Mouse (Mus musculus) neural tube, embryonic 12.5 days (tissue): ENCODE data around the gene Rgs12. TPM values are rescaled to one million over a fixed set of nuclear protein-coding genes. Genes with fewer than 3 reads are reported as not detected.
A peak's percentile ranks its signal among the peaks of the same experiment; 100 is the strongest.

Experiments used
- ATAC-seq: fragments of 200-750 bp; cut with Nextera tagmentation; 2 replicates; pipeline ENCODE4 v1.8.0; 2017; ENCODE audit warnings: low read depth, mild to moderate bottlenecking, moderate TSS enrichment, moderate library complexity; ENCODE audit not compliant: low FRiP score
- H3K27ac ChIP-seq: fragments of 300-500 bp; sonication (generic); 2 replicates; pipeline ENCODE4 v1.5.1; 2016
- H3K27me3 ChIP-seq: fragments of 300-500 bp; sonication (generic); replicated peaks from 2 replicates; pipeline ENCODE4 v1.6.1; 2016; ENCODE audit warnings: mild to moderate bottlenecking
- H3K36me3 ChIP-seq: fragments of 300-500 bp; sonication (generic); 2 replicates; pipeline ENCODE4 v1.6.1; 2016; ENCODE audit warnings: mild to moderate bottlenecking
- H3K4me1 ChIP-seq: fragments of 300-500 bp; sonication (generic); 2 replicates; pipeline ENCODE4 v1.6.1; 2016
- H3K4me2 ChIP-seq: fragments of 300-500 bp; sonication (generic); replicated peaks from 2 replicates; pipeline ENCODE4 v1.6.1; 2016; ENCODE audit warnings: mild to moderate bottlenecking
- H3K4me3 ChIP-seq: fragments of 300-500 bp; sonication (generic); 2 replicates; pipeline ENCODE4 v1.5.1; 2016
- H3K9ac ChIP-seq: fragments of 300-500 bp; sonication (generic); 2 replicates; pipeline ENCODE4 v1.6.1; 2016; ENCODE audit warnings: mild to moderate bottlenecking
- H3K9me3 ChIP-seq: fragments of 300-500 bp; sonication (generic); 2 replicates; pipeline ENCODE4 v1.6.1; 2016; ENCODE audit warnings: mild to moderate bottlenecking
- WGBS: fragments of 180-500 bp; shearing (Covaris S2); methylation state at CpG from one replicate; pipeline ENCODE4 v1.1.7; 2016; 5-methylcytosine and 5-hydroxymethylcytosine counted together
- polyA plus RNA-seq: library from polyadenylated mRNA; unstranded; fragments of >200 nt; fragmentation: Nextera tagmentation; extraction: Ambion mirVana; gene quantifications from 2 replicates; pipeline ENCODE4 v1.2.1, GENCODE M21; 2016

Rgs12 gene
- 58.0 and 59.9 TPM in 2 replicates for polyA plus RNA-seq

DNA sequence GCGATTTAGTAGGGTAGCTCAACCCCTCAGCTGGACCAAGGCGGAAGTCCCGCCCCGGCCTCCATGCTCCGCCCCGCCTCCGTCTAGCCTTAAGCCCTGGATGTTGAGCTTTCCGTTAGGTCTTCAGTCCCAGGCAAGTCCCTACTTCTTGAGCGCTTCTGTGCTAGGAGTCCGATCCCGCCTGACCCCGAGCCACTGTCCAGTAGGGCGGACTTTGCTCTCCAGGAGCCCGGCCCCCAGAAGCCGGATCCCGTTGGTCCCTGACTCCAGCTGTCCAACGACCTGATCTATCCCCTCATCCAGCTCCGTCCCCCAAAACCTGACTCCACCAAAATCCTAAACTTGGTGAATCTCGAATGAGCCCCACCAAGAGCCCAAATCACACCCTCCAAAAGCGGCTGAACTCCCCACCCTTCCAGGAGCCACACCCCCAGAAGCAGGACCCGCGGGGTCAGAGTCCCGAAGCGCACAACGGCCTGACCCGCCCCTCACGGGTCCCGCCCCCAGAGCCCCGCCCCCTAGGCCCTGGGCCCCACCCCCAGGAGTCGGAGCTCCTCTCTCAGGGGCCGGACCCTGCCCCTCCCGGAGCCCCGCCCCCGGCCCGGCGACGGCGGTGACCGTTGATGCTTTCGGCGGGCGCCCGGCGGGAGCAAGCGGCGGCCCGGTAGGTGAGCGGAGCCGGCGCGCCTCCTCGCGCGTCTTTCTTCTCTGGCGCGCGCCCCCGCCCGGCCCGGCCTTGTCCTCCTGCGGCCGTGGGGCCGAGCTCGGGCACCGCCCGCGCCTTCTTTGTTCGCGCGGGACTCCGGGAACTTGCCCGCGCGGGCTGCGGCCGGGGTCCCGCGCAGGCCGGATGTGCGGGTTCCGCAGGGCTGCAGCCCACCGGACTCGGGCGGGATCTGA, at the start of gene Rgs12:
TSS of gene Rgs12 (plus strand) at position 585 of the 900 bp plus-strand sequence.
- Histone ChIP-seq H3K4me3 (peak within 1 kb of the TSS; percentile 89), H3K36me3 (peaks cover 10% of the 10 kb centered on the region), H3K9ac (peak within 1 kb of the TSS; percentile 90), H3K4me1 (peaks cover 18% of the 10 kb centered on the region), H3K4me2 (peak within 1 kb of the TSS; percentile 78), H3K27me3 (no peaks in the 10 kb centered on the region), H3K27ac (peak within 1 kb of the TSS; percentile 75), H3K9me3 (no peaks in the 10 kb centered on the region)
- under 1% methylated on average over 76 of the region's 84 CpGs for WGBS
- ATAC-seq, result peak; percentile 91

GRCm38 (mm10) chr5:34899787-34900469, 49.3 kb upstream of the Rgs12 start:
- H3K36me3 ChIP-seq, result peaks cover 83% of the 10 kb centered on the region
- no peaks in the 10 kb centered on the region for H3K9me3 ChIP-seq
- no peak for ATAC-seq
- H3K27ac ChIP-seq, result no peak overlapping the region
- 95% methylated on average over 6 of the region's 6 CpGs for WGBS
- H3K4me1 ChIP-seq, result no peaks in the 10 kb centered on the region
- no peak overlapping the region for H3K4me3 ChIP-seq
- H3K4me2 ChIP-seq, result no peak overlapping the region
- no peaks in the 10 kb centered on the region for H3K27me3 ChIP-seq
- no peak overlapping the region for H3K9ac ChIP-seq

DNA sequence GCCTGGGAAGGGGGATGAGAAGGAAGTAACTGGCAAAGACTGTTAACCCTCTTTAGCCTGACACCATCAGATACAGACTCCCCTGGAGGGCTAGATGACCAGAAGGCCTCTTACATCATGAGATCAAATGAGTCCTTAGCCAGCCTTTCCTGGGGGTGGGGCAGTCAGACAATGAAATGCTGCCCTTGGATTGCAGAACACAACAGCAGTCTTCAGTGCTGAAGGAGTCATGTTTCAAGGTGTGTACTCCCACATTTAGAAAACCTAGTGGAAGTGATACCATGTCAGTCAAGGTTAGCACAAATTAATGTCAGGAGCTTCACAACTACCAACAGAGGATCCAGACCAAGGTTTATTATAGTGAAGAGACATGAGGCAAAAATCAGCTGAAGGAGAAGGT, 46.9 kb upstream of the Rgs12 start:
- Histone ChIP-seq H3K9me3 (no peaks in the 10 kb centered on the region), H3K4me3 (no peak overlapping the region), H3K4me2 (no peak overlapping the region), H3K4me1 (no peaks in the 10 kb centered on the region), H3K27me3 (no peaks in the 10 kb centered on the region), H3K27ac (no peak overlapping the region), H3K9ac (no peak overlapping the region), H3K36me3 (peaks cover 90% of the 10 kb centered on the region)
- ATAC-seq, result no peak

GRCm38 (mm10) chr5:34902811-34903385, 46.3 kb upstream of the Rgs12 start:
- WGBS, result 90% methylated on average over 5 of the region's 5 CpGs
- Histone ChIP-seq H3K9me3 (no peaks in the 10 kb centered on the region), H3K36me3 (peaks cover 90% of the 10 kb centered on the region), H3K27ac (no peak overlapping the region), H3K27me3 (no peaks in the 10 kb centered on the region), H3K9ac (no peak overlapping the region), H3K4me2 (no peak overlapping the region), H3K4me3 (no peak overlapping the region), H3K4me1 (no peaks in the 10 kb centered on the region)
- ATAC-seq, result no peak

GRCm38 (mm10) chr5:34904412-34904811, 44.8 kb upstream of the Rgs12 start:
- H3K27me3 ChIP-seq, result no peaks in the 10 kb centered on the region
- no peak for ATAC-seq
- H3K4me1 ChIP-seq, result 0 out of 2 replicates have a peak, but pooled peaks cover 4% of the 10 kb centered on the region
- peaks cover 91% of the 10 kb centered on the region for H3K36me3 ChIP-seq
- no peak overlapping the region for H3K4me3 ChIP-seq
- no peak overlapping the region for H3K9ac ChIP-seq
- H3K27ac ChIP-seq, result no peak overlapping the region
- H3K9me3 ChIP-seq, result no peaks in the 10 kb centered on the region
- H3K4me2 ChIP-seq, result no peak overlapping the region

GRCm38 (mm10) chr5:34907230-34907629, 42.0 kb upstream of the Rgs12 start:
- Histone ChIP-seq H3K27me3 (no peaks in the 10 kb centered on the region), H3K4me3 (no peak overlapping the region), H3K4me1 (0 out of 2 replicates have a peak, but pooled peaks cover 4% of the 10 kb centered on the region), H3K27ac (no peak overlapping the region), H3K9ac (no peak overlapping the region), H3K4me2 (no peak overlapping the region), H3K9me3 (no peaks in the 10 kb centered on the region), H3K36me3 (peaks cover 87% of the 10 kb centered on the region)
- no peak for ATAC-seq
- 98% methylated on average over 4 of the region's 4 CpGs for WGBS

DNA sequence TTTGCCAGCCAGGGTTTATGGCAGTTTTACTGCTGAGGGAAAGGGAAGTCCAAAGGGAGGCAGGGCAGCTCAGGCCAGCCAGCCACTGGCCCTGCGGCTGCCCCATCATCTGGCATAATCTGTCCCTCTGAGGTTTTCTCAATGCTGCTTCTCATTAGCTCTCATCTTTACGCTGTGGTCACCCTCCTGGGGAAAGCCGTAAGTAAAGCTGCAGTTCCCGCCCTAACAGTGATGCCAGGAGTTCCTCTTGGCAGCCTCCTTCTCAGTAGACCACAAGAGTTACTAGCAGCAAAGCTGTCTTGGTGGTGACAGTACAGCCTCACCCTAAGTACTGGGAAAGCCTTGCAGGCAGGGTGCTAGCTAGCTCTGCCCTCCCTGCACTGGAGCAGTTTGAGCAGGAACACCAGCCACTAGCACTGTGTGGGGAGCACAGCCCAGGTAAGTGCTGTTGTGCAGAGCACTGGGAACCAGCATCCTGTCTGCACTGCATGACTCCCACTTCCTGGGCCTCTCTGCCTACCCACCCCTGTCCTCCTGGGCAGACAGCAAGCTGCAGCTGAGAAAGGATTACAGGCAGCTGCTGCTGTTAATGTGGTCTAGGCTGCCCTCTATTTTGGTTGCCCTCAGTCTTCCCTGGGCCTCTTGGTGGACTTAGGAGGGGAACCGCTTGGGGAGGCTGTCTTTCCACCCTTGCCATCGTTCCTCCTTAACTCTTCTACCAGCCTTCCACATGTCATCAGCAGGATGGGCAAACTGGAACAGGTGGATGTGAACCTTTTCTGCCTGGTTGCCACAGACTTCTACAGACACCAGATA, 41.1 kb upstream of the Rgs12 start, which contains the start of gene Msantd1:
TSS of gene Msantd1 (plus strand) at position 103 of the 816 bp plus-strand sequence.
- Histone ChIP-seq H3K4me1 (0 out of 2 replicates have a peak, but pooled peaks cover 4% of the 10 kb centered on the region), H3K4me3 (no peak within 1 kb of the TSS), H3K27me3 (no peaks in the 10 kb centered on the region), H3K9me3 (no peaks in the 10 kb centered on the region), H3K4me2 (no peak within 1 kb of the TSS), H3K27ac (no peak within 1 kb of the TSS), H3K9ac (no peak within 1 kb of the TSS), H3K36me3 (peaks cover 82% of the 10 kb centered on the region)
- ATAC-seq, result no peak
- WGBS, result 78% methylated on average over 6 of the region's 6 CpGs

DNA sequence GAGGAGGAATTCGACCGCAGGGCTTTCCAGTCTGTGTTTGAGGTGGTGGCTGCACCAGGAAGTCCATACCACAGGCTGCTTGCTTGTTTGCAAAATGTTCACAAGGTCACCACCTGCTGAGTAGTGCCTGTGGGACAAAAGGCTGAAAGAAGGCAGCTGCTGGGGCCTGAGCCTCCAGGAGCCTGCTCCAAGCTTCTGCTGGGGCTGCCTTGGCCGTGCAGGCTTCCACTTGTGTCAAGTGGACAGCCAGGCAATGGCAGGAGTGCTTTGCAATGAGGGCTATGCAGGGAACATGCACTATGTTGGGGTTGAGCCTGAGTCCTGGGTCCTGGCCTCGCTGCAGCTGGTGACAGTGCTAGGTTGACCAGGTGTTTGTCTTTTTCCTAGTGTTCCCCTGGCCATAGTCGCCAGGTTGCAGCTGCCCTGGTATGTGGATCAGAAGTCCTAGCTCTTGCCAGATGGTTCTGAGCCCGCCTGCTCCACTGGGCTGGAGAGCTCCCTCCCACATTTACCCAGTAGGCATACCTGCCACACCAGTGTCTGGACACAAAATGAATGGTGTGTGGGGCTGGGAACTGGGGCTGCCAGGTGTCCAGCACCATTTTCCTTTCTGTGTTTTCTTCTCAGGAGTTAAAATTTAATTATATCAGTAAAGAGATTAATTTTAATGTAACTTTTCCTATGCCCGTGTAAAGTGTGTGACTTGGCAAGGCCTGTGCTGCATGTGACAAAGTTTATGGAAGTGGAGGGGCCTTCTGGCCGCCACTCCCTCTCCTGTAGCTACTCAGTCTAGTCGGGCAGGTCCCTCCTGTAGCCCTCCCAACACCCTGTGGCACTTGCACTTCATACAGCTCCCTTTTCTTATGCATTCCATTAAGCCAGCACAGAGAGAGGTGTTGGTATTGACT, 40.3 kb upstream of the Rgs12 start:
- WGBS, result 78% methylated on average over 9 of the region's 9 CpGs
- Histone ChIP-seq H3K9ac (no peak overlapping the region), H3K36me3 (peaks cover 78% of the 10 kb centered on the region), H3K9me3 (no peaks in the 10 kb centered on the region), H3K27me3 (no peaks in the 10 kb centered on the region), H3K4me2 (no peak overlapping the region), H3K27ac (no peak overlapping the region), H3K4me3 (no peak overlapping the region), H3K4me1 (0 out of 2 replicates have a peak, but pooled peaks cover 4% of the 10 kb centered on the region)
- no peak for ATAC-seq

GRCm38 (mm10) chr5:34909634-34910503, 39.4 kb upstream of the Rgs12 start:
- H3K4me3 ChIP-seq, result no peak overlapping the region
- no peak overlapping the region for H3K27ac ChIP-seq
- ATAC-seq, result no peak
- no peak overlapping the region for H3K9ac ChIP-seq
- no peaks in the 10 kb centered on the region for H3K9me3 ChIP-seq
- H3K27me3 ChIP-seq, result no peaks in the 10 kb centered on the region
- peaks cover 69% of the 10 kb centered on the region for H3K36me3 ChIP-seq
- H3K4me1 ChIP-seq, result 0 out of 2 replicates have a peak, but pooled peaks cover 4% of the 10 kb centered on the region
- 100% methylated on average over 1 of the region's 1 CpGs for WGBS
- H3K4me2 ChIP-seq, result no peak overlapping the region

- WGBS, result 78% methylated on average over 4 of the region's 4 CpGs
- H3K4me2 ChIP-seq, result no peak overlapping the region
- no peak overlapping the region for H3K4me3 ChIP-seq
- no peaks in the 10 kb centered on the region for H3K27me3 ChIP-seq
- H3K4me1 ChIP-seq, result 0 out of 2 replicates have a peak, but pooled peaks cover 4% of the 10 kb centered on the region
- no peaks in the 10 kb centered on the region for H3K9me3 ChIP-seq
- no peak overlapping the region for H3K27ac ChIP-seq
- no peak for ATAC-seq
- peaks cover 63% of the 10 kb centered on the region for H3K36me3 ChIP-seq
- H3K9ac ChIP-seq, result no peak overlapping the region
These were observed 38.8 kb upstream of the Rgs12 start for GRCm38 (mm10) chr5:34910504-34910815.
